Mouse (Mus musculus) granulocyte monocyte progenitor cell, adult 5-6 weeks (primary cell): ENCODE results near the gene Yipf1. TPM values are rescaled to one million over a fixed set of nuclear protein-coding genes. Genes with fewer than 3 reads are reported as not detected.
"Not testable (repeated sequence)": the region's sequence is repeated elsewhere in the genome, so short reads cannot be mapped to it uniquely, and the experiment has no call there.

Experiments used
- ATAC-seq: replicated peaks from 2 replicates; pipeline ENCODE4 v1.8.0; 2016; ENCODE audit warnings: mild to moderate bottlenecking, moderate TSS enrichment, inconsistent platforms; ENCODE audit not compliant: poor library complexity, severe bottlenecking
- total RNA-seq, 2 experiments: library from RNA; stranded (forward) in 1 of 2; stranded (reverse) in 1 of 2; fragments of 200-712, 200-1000 nt in 1 of 2; fragments of >200 nt in 1 of 2; fragmentation: Nextera tagmentation in 1 of 2; gene quantifications; 2 replicates each; pipeline ENCODE4 v1.2.3; 2014 to 2017

Gene Yipf1
- total RNA-seq, 2 experiments from 2014 or later, result 32.0 to 44.1 TPM

DNA sequence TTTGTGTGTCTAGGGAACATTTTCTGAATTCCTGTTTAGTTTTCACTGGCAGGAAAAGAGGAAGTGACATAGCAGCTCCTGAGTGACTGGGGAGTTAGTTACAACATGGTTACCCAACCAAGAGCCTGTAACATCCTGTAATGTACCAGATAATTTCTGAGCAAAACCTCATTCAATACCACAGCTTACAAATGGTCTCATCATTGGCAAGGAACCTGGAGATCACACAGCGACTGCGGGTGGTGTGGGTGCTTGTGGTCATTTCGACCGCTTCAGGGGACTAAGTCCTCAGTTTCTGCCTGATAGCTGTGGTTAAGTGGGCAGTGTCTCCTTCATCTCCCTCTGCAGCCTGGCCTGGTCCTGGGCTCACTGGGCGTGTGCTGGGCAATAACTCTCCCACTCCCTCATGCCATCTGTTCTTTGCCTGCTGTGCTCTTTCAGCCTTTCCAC is 50.1 kb downstream of the Yipf1 start:
- ATAC-seq, result peak; percentile 78

DNA sequence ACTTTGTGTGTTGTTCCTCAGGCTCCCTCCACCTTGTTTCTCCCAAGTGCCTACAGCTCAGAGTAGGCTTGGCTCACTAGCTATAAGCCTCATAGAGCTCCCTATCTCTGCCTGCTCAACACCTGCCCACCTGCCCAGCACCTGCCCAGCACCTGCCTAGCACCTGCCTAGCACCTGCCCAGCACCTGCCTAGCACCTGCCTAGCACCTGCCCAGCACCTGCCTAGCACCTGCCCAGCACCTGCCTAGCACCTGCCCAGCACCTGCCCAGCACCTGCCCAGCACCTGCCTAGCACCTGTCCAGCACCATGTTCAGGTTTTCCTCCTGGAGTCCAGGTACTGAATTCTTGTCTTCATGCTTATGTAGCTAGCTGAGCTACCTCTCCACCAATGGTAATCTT is 52.2 kb downstream of the Yipf1 start:
- ATAC-seq, result not testable (repeated sequence)

DNA sequence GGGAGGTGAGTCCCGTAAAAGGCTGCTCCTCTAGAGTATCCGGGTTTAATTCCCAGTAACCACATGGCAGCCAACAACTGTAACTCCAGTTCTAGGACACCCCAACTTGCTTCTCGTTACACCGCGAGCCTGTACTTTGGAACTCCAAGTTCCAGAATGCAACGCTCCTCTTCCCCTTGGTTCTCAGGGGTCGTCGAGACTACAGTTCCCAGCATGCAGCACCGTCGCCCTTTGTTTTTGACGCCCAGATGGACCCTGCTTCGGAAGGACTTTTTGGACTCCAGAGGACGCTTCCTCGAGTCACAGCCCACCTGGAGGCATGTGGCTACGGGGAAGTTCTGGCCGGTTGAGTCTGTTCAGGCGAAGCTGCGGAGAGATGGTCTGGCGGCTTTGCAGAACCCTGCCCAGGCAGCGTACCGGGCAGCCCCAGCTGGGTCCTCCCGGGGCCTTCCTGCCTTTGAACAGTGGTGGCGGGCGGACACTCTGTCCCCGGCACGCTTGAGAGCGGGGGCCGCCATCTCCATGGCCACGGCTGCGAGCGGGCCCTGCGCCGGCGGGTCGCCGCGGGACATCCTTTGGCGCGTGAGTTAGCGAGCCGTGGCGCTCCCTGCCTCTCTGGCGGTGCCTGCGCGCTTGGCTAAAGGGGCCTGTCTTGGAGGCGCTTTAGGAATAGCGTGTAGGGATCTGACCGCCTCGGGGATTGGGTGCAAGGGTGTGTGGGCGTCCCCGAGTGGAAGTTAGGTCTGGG is 53.6 kb downstream of the Yipf1 start, which contains the start of gene Ndc1:
Gene Ndc1 (plus strand): TSS at position 218 of the 748 bp plus-strand sequence.
- ATAC-seq, result peak; percentile 74

DNA sequence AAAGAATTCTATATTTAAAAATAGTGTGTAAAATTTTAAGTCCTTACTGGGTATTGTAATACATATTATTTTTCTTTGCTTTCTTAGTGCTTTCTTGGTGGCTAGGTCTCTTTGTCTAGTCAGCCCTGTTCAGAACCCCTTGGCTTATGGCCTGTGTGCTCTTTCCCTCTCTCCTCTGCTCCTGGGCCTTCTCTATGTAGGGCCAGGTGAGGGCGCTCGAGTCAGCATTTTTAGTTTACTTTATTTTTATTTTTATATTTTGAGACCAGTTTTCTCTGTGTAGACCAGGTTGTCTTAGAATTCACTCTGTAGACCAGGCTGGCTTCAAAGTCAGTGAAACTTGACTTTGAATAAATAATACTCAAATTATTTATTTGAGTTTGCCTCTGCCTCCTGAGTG is 58.1 kb downstream of the Yipf1 start:
- ATAC-seq, result no peak

DNA sequence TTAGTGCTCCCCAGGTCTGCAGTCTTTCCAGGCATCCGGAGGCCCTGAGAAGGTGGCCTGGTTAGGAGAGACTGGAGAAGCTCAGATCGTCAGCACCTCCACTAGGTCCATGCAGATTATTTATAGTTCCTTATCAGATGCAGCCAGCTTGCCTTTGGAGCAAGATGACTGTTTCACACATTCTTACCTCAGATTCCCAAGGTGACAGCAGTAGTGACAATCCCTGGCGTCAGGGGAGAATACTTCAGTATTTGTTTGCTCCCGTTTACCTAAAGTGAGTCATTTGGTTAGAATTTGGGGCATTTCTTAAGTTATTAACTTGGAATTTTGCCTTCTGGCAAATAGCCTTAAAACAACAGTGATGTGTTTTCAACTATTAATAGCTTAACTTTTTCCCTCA is 60.5 kb downstream of the Yipf1 start:
- ATAC-seq, result no peak

DNA sequence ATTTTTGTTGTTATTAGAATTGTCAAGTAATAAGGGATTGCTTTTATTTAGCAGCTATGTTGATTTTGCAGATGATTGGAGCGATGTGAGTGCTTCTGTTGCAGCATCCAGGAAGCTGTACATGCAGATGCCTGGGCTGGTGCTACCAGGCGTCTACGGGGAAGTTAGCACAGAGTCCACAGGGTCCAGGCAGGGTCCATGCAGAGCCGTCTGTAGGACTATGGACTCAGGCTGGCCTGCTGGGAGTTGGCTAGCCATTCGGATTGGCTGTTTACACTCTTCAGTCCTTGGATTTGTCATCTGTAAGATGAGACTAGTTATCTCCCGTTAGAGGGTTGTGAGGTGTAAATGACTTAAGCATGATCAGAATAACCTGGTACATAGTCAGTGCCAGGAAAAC is 64.8 kb downstream of the Yipf1 start:
- ATAC-seq, result no peak

DNA sequence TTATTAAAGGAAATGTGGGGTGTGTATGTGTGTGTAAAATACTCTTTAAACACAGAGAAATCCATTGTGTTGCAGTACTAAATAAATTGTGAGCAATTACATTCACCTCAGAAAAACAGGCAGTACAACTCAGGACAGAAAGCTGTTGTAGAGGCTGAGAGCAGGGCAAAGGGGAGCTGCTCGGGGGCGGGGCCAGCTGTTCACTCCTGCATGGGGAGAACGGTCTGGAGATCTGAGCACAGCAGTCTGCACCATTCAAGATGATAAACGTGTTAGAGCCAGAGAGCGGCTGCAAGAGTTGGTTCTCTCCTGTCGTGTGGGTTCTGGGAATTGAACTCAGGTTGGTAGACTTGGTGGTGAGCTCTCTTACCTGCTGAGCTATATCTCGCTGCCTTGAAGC is 66.7 kb downstream of the Yipf1 start:
- no peak for ATAC-seq

DNA sequence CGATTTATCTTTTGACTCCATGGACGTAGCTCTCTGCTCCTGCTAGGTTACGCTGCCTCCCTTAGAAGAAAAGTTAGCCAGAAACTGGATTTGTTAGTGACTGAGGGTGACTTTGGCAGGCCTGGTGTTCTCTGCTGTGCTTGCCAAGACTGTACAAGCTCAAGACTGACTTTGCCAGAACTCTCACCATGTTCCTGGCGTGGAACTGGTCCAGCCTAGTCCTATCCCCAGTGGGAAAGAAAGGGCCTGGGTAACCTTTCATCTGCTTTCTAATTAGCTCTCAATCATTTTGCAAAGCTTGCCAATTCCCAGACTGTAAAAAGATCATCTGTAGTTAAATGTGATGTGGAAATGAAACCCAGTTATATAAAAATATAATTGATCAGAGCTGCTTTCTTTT is 72.9 kb downstream of the Yipf1 start:
- ATAC-seq, result no peak

DNA sequence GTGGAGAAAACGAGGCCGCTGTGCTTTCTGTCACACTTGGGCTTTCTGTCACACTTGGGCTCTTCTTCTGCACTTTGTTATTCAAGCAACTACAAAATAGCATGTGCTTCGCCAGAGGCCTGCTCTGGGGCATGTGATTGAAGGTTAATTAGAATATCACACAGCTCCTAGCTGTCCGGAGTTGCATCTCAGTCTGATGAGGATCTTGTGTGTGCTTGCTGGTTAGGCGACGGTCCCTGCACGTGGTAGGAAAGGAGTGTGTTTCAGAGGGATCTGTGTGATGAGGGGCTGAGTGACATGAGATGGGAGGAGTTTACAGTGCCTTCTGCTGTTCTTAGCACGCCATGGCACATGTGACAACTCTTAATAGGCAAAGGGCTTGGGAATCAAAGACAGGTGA is 73.3 kb downstream of the Yipf1 start:
- no peak for ATAC-seq

DNA sequence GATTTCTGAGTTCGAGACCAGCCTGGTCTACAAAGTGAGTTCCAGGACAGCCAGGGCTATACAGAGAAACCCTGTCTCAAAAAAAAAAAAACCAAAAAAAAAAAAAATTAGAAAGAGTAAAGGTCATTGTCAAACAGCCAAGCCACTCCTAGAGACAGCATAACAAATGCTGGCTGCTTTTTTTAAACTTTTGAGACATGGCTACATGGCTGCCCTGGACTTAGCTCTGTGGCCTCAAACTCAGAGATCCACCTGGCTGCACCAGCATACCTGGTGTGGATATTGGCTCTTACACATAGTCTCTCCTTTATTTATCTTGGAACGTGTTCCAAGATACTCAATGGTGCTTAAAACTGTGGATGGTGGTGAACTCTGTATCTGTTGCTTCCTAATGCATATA is 74.1 kb downstream of the Yipf1 start:
- no peak for ATAC-seq

DNA sequence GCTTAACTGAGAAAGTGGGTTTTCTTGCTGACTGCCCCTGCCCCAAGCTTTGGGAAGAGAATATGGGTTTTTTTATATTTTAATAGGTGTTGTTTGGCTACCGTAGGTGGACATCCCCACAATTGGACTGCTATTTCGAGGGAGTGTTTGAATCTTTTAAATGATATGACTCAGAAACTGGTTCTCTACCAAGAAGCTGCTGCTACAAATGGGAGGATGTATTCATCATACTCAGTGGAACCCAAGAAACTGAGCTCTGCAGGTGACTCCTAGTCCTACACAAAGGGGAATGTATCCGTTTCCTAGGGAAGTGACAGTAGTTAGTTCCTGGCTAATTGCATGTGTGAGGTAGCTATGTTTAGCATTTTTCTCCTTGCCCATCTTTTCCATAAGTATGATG is 75.2 kb downstream of the Yipf1 start:
- ATAC-seq, result no peak

DNA sequence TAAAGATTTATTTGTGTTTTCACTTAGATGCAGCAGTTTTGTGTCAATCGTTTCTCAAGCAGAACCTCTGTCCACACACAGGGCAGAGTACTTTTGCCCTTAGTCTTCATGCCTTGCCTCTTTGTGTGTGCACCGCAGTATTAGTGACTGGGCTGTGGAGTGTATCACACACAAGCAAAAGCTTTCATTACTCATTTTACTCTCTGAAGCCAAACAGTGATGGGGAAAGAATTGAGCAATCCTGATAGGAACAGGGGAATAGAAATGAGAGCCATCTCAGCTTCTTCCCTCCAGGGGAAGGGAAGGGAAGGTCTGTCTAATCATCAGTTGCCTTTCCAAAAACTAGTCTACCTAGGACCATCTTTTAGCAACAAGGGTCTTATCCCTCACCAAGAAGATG is 79.6 kb downstream of the Yipf1 start:
- ATAC-seq, result no peak

Other genes with a start within 250 kb of the Yipf1 start
- 78.5 and 105 TPM in 2 replicates for gene Mrpl37, start 247.5 kb upstream of the Yipf1 start, total RNA-seq (2014; fragmentation: Nextera tagmentation)
- gene Mrpl37, start 247.5 kb upstream of the Yipf1 start, total RNA-seq (2017), result 56.6 and 61.0 TPM in 2 replicates
- 8.8 and 10.4 TPM in 2 replicates for gene Cyb5rl, start 247.4 kb upstream of the Yipf1 start, total RNA-seq (2014; fragmentation: Nextera tagmentation)
- gene Cyb5rl, start 247.4 kb upstream of the Yipf1 start, total RNA-seq (2017), result 7.2 and 10.9 TPM in 2 replicates
- not detected in 2 replicates for gene Cdcp2, start 217.5 kb upstream of the Yipf1 start, total RNA-seq (2014; fragmentation: Nextera tagmentation)
- gene Cdcp2, start 217.5 kb upstream of the Yipf1 start, total RNA-seq (2017), result not detected in 2 replicates
- gene Tmem59, start 136.0 kb upstream of the Yipf1 start, total RNA-seq (2014; fragmentation: Nextera tagmentation), result 154 and 171 TPM in 2 replicates
- gene Tmem59, start 136.0 kb upstream of the Yipf1 start, total RNA-seq (2017), result 140 and 182 TPM in 2 replicates
- 17.6 and 36.5 TPM in 2 replicates for gene Tceanc2, start 135.2 kb upstream of the Yipf1 start, total RNA-seq (2014; fragmentation: Nextera tagmentation)
- gene Tceanc2, start 135.2 kb upstream of the Yipf1 start, total RNA-seq (2017), result 23.3 and 28.8 TPM in 2 replicates
- gene Ldlrad1, start 105.2 kb upstream of the Yipf1 start, total RNA-seq (2014; fragmentation: Nextera tagmentation), result not detected in 2 replicates
- not detected in 2 replicates for gene Ldlrad1, start 105.2 kb upstream of the Yipf1 start, total RNA-seq (2017)
- 20.4 and 21.8 TPM in 2 replicates for gene Lrrc42, start 60.8 kb upstream of the Yipf1 start, total RNA-seq (2014; fragmentation: Nextera tagmentation)
- 2.5 and 4.7 TPM in 2 replicates for gene Lrrc42, start 60.8 kb upstream of the Yipf1 start, total RNA-seq (2017)
- gene Hspb11, start 60.8 kb upstream of the Yipf1 start, total RNA-seq (2014; fragmentation: Nextera tagmentation), result 7.8 and 18.0 TPM in 2 replicates
- 7.9 and 14.2 TPM in 2 replicates for gene Hspb11, start 60.8 kb upstream of the Yipf1 start, total RNA-seq (2017)
- gene Dio1, start 7.2 kb upstream of the Yipf1 start, total RNA-seq (2014; fragmentation: Nextera tagmentation), result not detected in 2 replicates
- gene Dio1, start 7.2 kb upstream of the Yipf1 start, total RNA-seq (2017), result not detected in 2 replicates
- gene Ndc1, start 53.4 kb downstream of the Yipf1 start, total RNA-seq (2014; fragmentation: Nextera tagmentation), result 43.5 and 56.0 TPM in 2 replicates
- gene Ndc1, start 53.4 kb downstream of the Yipf1 start, total RNA-seq (2017), result 96.2 and 181 TPM in 2 replicates
- gene Glis1, start 120.2 kb downstream of the Yipf1 start, total RNA-seq (2014; fragmentation: Nextera tagmentation), result not detected in 2 replicates
- not detected in 2 replicates for gene Glis1, start 120.2 kb downstream of the Yipf1 start, total RNA-seq (2017)